Mouse (Mus musculus): ENCODE data around the gene Zfand4. TPM values are rescaled to one million over a fixed set of nuclear protein-coding genes. Genes with fewer than 3 reads are reported as not detected.

Gene Zfand4
- polyA plus RNA-seq, 1 experiment = 13.8 TPM

DNA sequence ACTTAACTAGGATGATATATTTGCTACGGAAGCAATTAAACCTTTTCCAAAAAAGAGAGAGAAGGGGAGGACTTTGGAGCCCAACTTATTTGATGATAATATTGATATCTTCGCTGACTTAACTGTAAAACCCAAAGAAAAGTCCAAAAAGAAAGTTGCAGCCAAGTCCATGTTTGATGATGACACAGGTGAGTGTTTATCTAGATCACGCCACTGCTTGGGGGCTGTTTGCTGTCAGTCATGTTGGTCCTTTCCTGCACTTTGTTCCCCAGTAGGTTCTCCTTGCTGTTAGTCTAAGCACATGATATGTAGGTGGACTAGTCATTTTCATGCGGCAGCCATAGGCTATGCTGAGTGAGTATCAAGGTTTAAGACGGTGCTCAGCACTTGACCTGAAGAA lies 3.5 kb upstream of the Zfand4 start:
- WGBS = 90% methylated on average over 5 of the region's 5 CpGs
- no peak overlapping the region for H3K27ac ChIP-seq (ENCODE audit: control insufficient read depth, insufficient read depth, low read depth, low read length, poor library complexity)
- H3K4me1 ChIP-seq (ENCODE audit: control insufficient read depth, insufficient read depth, low read length) = peaks cover under 1% of the 10 kb centered on the region; the same call in 1 of the 2 replicates
- TF ChIP-seq CTCF (IDR thresholded peaks at IDR 0.05; ENCODE audit: control insufficient read depth, insufficient read depth, low read length) (no peak), POLR2A (IDR thresholded peaks at IDR 0.05; ENCODE audit: borderline replicate concordance, control insufficient read depth, low read depth, low read length) (no peak)
- no peak overlapping the region for H3K4me3 ChIP-seq (replicated peaks; ENCODE audit: control insufficient read depth, low read depth, low read length)

GRCm38 (mm10) chr6:116262824-116263223 lies 1.2 kb upstream of the Zfand4 start:
- Histone ChIP-seq H3K4me1 (ENCODE audit: control insufficient read depth, insufficient read depth, low read length) (peaks cover 1% of the 10 kb centered on the region), H3K27ac (ENCODE audit: control insufficient read depth, insufficient read depth, low read depth, low read length, poor library complexity) (no peak overlapping the region), H3K4me3 (replicated peaks; ENCODE audit: control insufficient read depth, low read depth, low read length) (no peak overlapping the region)
- 89% methylated on average over 1 of the region's 1 CpGs for WGBS
- TF ChIP-seq POLR2A (IDR thresholded peaks at IDR 0.05; ENCODE audit: borderline replicate concordance, control insufficient read depth, low read depth, low read length) (no peak), CTCF (IDR thresholded peaks at IDR 0.05; ENCODE audit: control insufficient read depth, insufficient read depth, low read length) (no peak)

DNA sequence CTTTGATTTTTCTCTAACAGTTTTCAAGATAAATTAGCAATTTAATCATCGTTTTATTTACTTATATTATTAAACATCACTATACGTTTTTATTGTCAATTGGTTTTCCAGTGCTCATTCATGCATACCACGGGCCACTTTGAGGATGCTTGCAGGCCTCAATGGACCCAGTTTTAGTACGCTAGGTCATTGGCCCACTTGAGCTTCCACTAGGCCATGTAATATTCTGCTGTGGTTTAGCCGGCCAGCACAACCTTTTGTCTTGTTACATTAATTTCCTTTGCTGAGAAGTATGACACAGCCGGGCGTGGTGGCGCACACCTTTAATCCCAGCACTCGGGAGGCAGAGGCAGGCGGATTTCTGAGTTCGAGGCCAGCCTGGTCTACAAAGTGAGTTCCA lies 814 bp downstream of the Zfand4 start:
- 61% methylated on average over 11 of the region's 11 CpGs for WGBS
- TF ChIP-seq CTCF (IDR thresholded peaks at IDR 0.05; ENCODE audit: control insufficient read depth, insufficient read depth, low read length) = no peak
- no peak for TF ChIP-seq POLR2A (IDR thresholded peaks at IDR 0.05; ENCODE audit: borderline replicate concordance, control insufficient read depth, low read depth, low read length)
- Histone ChIP-seq H3K4me3 (replicated peaks; ENCODE audit: control insufficient read depth, low read depth, low read length) (peak overlapping the region; percentile 48), H3K27ac (ENCODE audit: control insufficient read depth, insufficient read depth, low read depth, low read length, poor library complexity) (peak overlapping the region; percentile 2; the same call in 1 of the 2 replicates), H3K4me1 (ENCODE audit: control insufficient read depth, insufficient read depth, low read length) (peaks cover 1% of the 10 kb centered on the region)

GRCm38 (mm10) chr6:116265603-116266002 lies 1.6 kb downstream of the Zfand4 start:
- no peak overlapping the region for H3K27ac ChIP-seq (ENCODE audit: control insufficient read depth, insufficient read depth, low read depth, low read length, poor library complexity)
- WGBS = 46% methylated on average over 4 of the region's 4 CpGs
- no peak overlapping the region for H3K4me3 ChIP-seq (replicated peaks; ENCODE audit: control insufficient read depth, low read depth, low read length)
- H3K4me1 ChIP-seq (ENCODE audit: control insufficient read depth, insufficient read depth, low read length) = peaks cover 1% of the 10 kb centered on the region
- no peak for TF ChIP-seq CTCF (IDR thresholded peaks at IDR 0.05; ENCODE audit: control insufficient read depth, insufficient read depth, low read length)
- TF ChIP-seq POLR2A (IDR thresholded peaks at IDR 0.05; ENCODE audit: borderline replicate concordance, control insufficient read depth, low read depth, low read length) = no peak

GRCm38 (mm10) chr6:116266273-116267109 lies 2.5 kb downstream of the Zfand4 start:
- peak overlapping the region; percentile 19 for H3K4me3 ChIP-seq (replicated peaks; ENCODE audit: control insufficient read depth, low read depth, low read length)
- H3K4me1 ChIP-seq (ENCODE audit: control insufficient read depth, insufficient read depth, low read length) = peaks cover 1% of the 10 kb centered on the region
- peak overlapping the region; percentile 82 for H3K27ac ChIP-seq (ENCODE audit: control insufficient read depth, insufficient read depth, low read depth, low read length, poor library complexity)
- WGBS = 30% methylated on average over 11 of the region's 11 CpGs
- no peak for TF ChIP-seq CTCF (IDR thresholded peaks at IDR 0.05; ENCODE audit: control insufficient read depth, insufficient read depth, low read length)
- no peak for TF ChIP-seq POLR2A (IDR thresholded peaks at IDR 0.05; ENCODE audit: borderline replicate concordance, control insufficient read depth, low read depth, low read length)

DNA sequence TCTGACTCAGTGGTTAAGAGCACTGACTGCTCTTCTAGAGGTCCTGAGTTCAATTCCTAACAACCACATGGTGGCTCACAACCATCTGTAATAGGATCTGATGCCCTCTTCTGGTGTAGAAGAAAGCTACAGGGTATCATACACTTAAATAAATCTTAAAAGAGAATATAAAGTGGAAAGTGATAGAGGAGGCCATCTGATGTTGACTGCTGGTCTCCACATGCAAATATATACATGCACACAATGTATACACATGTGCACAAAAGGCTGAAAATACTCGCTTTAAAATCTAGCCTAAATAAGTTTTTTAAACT lies 3.0 kb downstream of the Zfand4 start:
- WGBS = 83% methylated on average over 1 of the region's 1 CpGs
- peaks cover 1% of the 10 kb centered on the region for H3K4me1 ChIP-seq (ENCODE audit: control insufficient read depth, insufficient read depth, low read length)
- H3K4me3 ChIP-seq (replicated peaks; ENCODE audit: control insufficient read depth, low read depth, low read length) = no peak overlapping the region
- TF ChIP-seq CTCF (IDR thresholded peaks at IDR 0.05; ENCODE audit: control insufficient read depth, insufficient read depth, low read length) = no peak
- TF ChIP-seq POLR2A (IDR thresholded peaks at IDR 0.05; ENCODE audit: borderline replicate concordance, control insufficient read depth, low read depth, low read length) = no peak
- H3K27ac ChIP-seq (ENCODE audit: control insufficient read depth, insufficient read depth, low read depth, low read length, poor library complexity) = peak overlapping the region; percentile 60

- TF ChIP-seq CTCF (IDR thresholded peaks at IDR 0.05; ENCODE audit: control insufficient read depth, insufficient read depth, low read length) = no peak
- no peak for TF ChIP-seq POLR2A (IDR thresholded peaks at IDR 0.05; ENCODE audit: borderline replicate concordance, control insufficient read depth, low read depth, low read length)
- Histone ChIP-seq H3K4me1 (ENCODE audit: control insufficient read depth, insufficient read depth, low read length) (peaks cover 2% of the 10 kb centered on the region; the same call in 1 of the 2 replicates), H3K27ac (ENCODE audit: control insufficient read depth, insufficient read depth, low read depth, low read length, poor library complexity) (no peak overlapping the region), H3K4me3 (replicated peaks; ENCODE audit: control insufficient read depth, low read depth, low read length) (no peak overlapping the region)
- WGBS = 46% methylated on average over 4 of the region's 4 CpGs
Measured at GRCm38 (mm10) chr6:116275695-116276094, 11.7 kb downstream of the Zfand4 start.

DNA sequence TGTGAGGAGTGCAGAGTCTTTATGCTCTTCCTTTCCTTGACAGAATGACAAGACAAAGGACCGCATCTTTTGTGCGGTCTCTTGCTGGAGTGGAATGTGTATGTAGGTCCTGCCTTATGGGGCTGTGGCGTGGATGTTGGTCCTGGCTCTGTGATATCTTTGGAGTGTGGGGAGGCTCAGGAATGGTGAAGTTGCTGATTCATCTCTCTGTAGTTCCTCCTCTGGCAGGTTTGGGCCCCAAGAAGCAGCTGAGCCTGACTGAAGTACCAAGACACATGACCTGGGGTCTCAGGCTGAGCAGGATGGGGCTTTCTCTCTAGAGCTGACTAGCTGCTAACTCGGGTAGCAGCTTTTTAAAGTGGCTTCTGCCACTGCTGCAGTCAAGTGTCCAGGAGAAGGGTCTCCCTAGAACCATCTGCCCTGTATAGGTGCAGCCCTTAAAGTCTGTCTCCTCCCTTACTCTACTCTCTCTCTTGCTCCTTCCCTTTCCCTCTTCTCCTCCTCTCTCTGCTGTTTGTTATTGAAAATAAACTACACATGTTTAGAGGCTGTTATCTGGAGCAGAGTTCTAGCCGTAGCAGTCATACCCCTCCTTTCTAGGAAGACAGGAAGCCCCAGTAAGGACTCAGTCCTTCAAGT lies 14.8 kb downstream of the Zfand4 start:
- 59% methylated on average over 5 of the region's 5 CpGs for WGBS
- H3K4me1 ChIP-seq (ENCODE audit: control insufficient read depth, insufficient read depth, low read length) = peaks cover 2% of the 10 kb centered on the region; the same call in 1 of the 2 replicates
- H3K27ac ChIP-seq (ENCODE audit: control insufficient read depth, insufficient read depth, low read depth, low read length, poor library complexity) = no peak overlapping the region
- no peak for TF ChIP-seq CTCF (IDR thresholded peaks at IDR 0.05; ENCODE audit: control insufficient read depth, insufficient read depth, low read length)
- TF ChIP-seq POLR2A (IDR thresholded peaks at IDR 0.05; ENCODE audit: borderline replicate concordance, control insufficient read depth, low read depth, low read length) = no peak
- H3K4me3 ChIP-seq (replicated peaks; ENCODE audit: control insufficient read depth, low read depth, low read length) = no peak overlapping the region

Data from bone marrow, adult 2 months (tissue).